Mouse (Mus musculus) layer of hippocampus, adult 18-20 months (tissue): ENCODE results near the gene Dmp1. TPM values are rescaled to one million over a fixed set of nuclear protein-coding genes. Genes with fewer than 3 reads are reported as not detected.

Experiments
- DNase-seq, 2 experiments: peaks; one replicate each; pipeline ENCODE4 v3.0.0; 2022; ENCODE audit warnings: low spot score in 2 of 2
- total RNA-seq, 2 experiments: library from RNA; stranded (reverse); gene quantifications; 2 replicates each; pipeline ENCODE4 v1.2.3; 2021

Dmp1 gene
- total RNA-seq, 2 experiments from 2014 or later, result 7.5 to 7.7 TPM

- no peak for DNase-seq
Observed at GRCm38 (mm10) chr5:104261908-104262461, 59.6 kb downstream of the Dmp1 start.

- no peak for DNase-seq
Observed at GRCm38 (mm10) chr5:104263014-104263776, 60.8 kb downstream of the Dmp1 start.

Other genes starting within 250 kb of the Dmp1 start
- gene Hsd17b13, start 225.2 kb upstream of the Dmp1 start, total RNA-seq, result not detected
- gene Hsd17b11, start 180.7 kb upstream of the Dmp1 start, total RNA-seq, result 10 to 100 TPM; 53.9 to 61.3 TPM
- 10 to 100 TPM; 76.8 to 77.4 TPM for gene Nudt9, start 156.3 kb upstream of the Dmp1 start, total RNA-seq
- not detected for gene Gm17660, start 125.0 kb upstream of the Dmp1 start, total RNA-seq
- 1,000 to 10,000 TPM; 1,467 to 1,533 TPM for gene Sparcl1, start 88.9 kb upstream of the Dmp1 start, total RNA-seq
- under 1 TPM in 1 of 2 experiments, not detected in 1; 0.08 TPM for gene Dspp, start 31.9 kb upstream of the Dmp1 start, total RNA-seq
- under 1 TPM; 0.25 TPM for gene Ibsp, start 96.6 kb downstream of the Dmp1 start, total RNA-seq
- not detected for gene Mepe, start 122.7 kb downstream of the Dmp1 start, total RNA-seq
- gene Spp1, start 232.5 kb downstream of the Dmp1 start, total RNA-seq, result 1 to 10 TPM; 4.7 to 5.6 TPM